Mouse (Mus musculus): Measurements from ENCODE around the gene Snx8. TPM values are rescaled to one million over a fixed set of nuclear protein-coding genes. Genes with fewer than 3 reads are reported as not detected.
"Not testable (repeated sequence)": the region's sequence is repeated elsewhere in the genome, so short reads cannot be mapped to it uniquely, and the experiment has no call there.

Gene Snx8
- total RNA-seq, 2 experiments from 2014 or later = 14.9 to 15.5 TPM

DNA sequence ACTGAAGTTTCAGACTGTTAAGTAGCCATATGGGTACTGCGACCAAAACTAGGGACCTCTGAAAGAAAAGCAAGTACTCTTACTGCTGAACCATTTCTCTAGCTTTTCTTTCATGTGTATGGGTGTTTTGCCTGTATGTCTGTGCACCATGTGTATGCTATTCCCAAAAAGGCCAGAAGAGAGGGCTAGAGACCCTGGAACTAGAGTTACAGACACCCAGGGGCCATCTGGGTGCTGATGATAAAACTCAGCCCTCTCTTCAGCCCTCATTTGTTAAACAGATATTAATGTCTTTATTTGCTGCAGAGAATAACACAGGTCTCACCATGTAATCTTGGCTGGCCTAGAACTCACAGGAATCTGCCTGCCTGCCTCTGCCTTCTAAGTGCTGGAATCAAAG is 4.6 kb downstream of the Snx8 start:
- DNase-seq (ENCODE audit: low spot score in 2 of 2) = no peak

DNA sequence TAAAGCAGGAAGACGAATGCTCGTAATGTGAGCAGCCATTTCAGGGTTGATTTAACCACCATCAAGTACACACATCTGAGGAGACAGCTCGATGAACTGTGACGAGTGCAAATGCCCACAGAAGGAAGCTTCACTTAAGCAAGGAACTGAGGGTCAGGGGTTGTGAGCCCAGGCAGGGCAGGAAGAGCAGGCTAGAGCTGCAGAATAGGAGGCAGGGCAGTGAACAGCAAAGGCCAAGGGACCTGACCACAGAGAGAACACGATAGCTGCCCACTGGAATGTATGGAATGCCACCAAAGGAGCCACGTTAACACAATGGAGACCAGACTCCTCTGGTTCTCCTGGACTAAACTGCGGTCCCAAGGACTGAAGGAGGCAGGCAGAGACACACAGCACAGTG is 5.5 kb downstream of the Snx8 start:
- no peak for DNase-seq (ENCODE audit: low spot score in 2 of 2)

- no peak for DNase-seq (ENCODE audit: low spot score in 2 of 2)
These were observed 6.4 kb downstream of the Snx8 start for GRCm38 (mm10) chr5:140382688-140383087.

DNA sequence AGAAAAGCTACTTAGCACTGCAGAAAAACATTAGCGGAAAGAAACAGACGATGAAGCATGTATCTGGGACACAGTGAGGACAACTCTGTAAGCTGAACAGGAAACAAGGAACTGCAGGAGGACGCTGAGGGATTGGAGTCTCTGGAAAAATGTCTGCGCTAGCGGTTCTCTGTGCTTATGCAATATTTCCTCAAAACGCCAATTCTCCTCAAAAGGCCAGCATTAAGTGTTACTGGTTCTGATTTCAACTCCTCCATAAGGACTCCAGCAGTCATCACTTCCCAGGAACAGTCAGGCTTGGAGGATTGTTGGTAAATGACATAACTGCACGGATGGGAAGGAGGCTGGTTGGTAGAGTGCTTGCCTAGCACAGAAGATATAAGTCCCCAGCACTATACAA is 7.9 kb downstream of the Snx8 start:
- DNase-seq (ENCODE audit: low spot score in 2 of 2) = no peak

GRCm38 (mm10) chr5:140379299-140379698 is 9.8 kb downstream of the Snx8 start:
- no peak for DNase-seq (ENCODE audit: low spot score in 2 of 2)

GRCm38 (mm10) chr5:140378121-140378853 is 10.8 kb downstream of the Snx8 start:
- DNase-seq (ENCODE audit: low spot score in 2 of 2) = no peak

GRCm38 (mm10) chr5:140375249-140375829 is 13.7 kb downstream of the Snx8 start:
- DNase-seq (ENCODE audit: low spot score in 2 of 2) = no peak

- no peak for DNase-seq (ENCODE audit: low spot score in 2 of 2)
These were observed 14.8 kb downstream of the Snx8 start for GRCm38 (mm10) chr5:140374226-140374625.

DNA sequence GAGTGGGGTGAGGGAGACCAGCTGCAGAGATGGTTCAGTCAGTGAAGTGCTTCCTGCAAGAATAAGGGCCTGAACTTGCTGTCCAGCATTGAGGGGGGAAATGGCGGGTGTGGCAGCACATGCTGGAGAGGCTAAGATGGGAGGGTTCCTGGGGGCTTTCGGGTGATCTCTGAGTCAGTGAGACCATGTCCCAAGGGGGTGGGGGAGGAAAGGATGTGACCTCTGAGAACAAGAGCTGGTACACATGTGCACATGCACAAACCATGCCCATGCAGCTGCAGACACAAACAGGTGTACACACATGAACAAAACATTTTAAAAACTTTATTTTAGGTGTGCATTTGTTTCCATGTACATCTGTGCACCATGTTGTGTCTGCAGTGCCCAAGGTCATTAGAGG is 15.4 kb downstream of the Snx8 start:
- no peak for DNase-seq (ENCODE audit: low spot score in 2 of 2)

- peak; percentile 42 to 61 for DNase-seq (ENCODE audit: low spot score in 2 of 2)
These were observed 17.4 kb downstream of the Snx8 start for GRCm38 (mm10) chr5:140371671-140372070.

- no peak for DNase-seq (ENCODE audit: low spot score in 2 of 2)
These were observed 18.4 kb downstream of the Snx8 start for GRCm38 (mm10) chr5:140370446-140371254.

DNA sequence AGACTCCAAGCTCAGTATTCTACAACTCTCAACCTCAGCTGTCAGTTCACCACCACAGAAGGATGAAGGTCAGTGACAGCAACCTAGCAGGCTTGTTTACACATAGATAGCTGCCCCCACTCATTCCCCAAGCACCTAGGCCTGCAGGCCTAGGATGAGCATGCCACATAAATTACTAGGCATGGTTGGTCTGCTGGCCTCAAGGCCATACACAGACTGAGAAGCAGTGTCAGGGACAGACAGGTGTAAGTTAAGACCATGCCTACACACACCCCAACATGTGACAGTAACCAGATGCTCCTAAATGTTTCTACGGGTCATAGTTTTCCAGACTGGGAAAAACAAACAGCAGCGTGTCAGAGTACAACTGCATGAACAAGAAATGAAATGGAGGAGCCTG is 19.6 kb downstream of the Snx8 start:
- DNase-seq (ENCODE audit: low spot score in 2 of 2) = no peak

DNA sequence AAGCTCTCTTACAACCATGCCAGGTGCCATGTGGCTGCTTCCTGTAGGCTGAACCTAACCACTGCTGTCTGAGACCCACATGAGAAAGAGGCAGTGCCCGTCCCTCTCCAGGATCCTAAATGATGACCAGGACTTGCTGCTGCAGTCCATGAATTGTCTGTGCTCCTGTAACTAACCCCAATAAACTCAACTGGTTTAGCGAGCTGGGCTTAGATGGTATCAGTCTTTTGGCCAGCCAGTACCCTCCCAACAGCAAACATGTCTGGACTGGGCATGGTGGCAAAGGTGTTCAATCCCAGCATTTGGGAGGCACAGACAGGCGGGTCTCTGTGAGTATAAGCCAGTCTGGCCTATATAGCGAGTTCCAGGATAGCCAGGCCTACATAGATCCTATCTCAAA is 20.1 kb downstream of the Snx8 start:
- DNase-seq (ENCODE audit: low spot score in 2 of 2) = no peak

DNA sequence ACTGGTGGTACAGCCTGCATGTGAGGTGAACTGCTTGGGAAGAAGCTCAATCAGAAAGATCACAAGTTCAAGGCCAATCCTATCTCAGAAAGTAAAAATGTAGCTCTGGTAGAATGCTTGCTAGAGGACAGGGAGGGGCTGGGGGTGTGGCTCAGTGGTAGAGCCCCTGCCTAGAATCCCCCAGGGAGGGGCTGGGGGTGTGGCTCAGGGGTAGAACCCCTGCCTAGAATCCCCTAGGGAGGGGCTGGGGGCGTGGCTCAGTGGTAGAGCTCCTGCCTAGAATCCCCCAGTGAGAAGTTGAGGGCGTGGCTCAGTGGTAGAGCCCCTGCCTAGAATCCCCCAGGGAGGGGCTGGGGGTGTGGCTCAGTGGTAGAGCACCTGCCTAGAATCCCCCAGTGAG is 20.9 kb downstream of the Snx8 start:
- DNase-seq (ENCODE audit: low spot score in 2 of 2) = not testable (repeated sequence)

DNA sequence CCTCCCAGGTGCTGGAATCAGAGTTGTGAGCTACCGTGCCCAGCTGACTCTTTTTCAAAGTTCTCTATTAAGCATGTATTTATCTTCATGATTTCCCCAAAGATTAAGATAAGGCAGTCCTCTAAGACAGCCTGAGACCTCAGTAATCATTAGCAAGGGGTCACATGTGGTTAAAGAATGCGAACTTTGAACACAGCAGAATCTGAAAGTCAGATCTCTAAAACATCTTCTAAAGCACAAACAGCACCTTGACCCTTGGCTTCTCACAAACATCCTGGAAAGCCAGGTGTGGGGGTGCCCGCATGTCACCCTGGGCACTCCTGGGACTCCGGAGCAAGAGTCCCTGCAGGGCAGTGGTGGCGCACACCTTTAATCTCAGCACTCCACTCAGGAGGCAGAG is 24.6 kb downstream of the Snx8 start:
- no peak for DNase-seq (ENCODE audit: low spot score in 2 of 2)

GRCm38 (mm10) chr5:140359930-140360674 is 29.0 kb downstream of the Snx8 start:
- DNase-seq (ENCODE audit: low spot score in 2 of 2) = no peak

DNA sequence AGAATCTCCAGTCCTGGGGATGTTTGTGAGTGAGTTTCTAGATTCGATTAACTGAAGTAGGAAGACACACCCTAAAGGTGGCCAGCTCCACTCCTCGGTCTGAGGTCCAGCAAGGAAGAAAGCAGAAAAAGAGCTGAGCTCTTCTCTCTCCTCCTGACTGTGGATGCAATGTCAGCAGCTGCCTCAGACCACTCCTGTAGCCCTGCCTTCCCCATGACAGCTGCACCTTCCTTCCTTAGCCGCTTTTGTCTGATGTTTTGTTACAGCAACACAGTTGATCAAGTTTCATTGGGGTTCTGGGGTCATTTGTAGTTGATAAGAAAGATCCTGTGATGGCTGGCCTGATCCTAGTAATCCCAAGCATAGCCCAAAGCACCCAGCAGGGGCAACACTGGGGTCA is 31.6 kb downstream of the Snx8 start:
- DNase-seq (ENCODE audit: low spot score in 2 of 2) = no peak

DNA sequence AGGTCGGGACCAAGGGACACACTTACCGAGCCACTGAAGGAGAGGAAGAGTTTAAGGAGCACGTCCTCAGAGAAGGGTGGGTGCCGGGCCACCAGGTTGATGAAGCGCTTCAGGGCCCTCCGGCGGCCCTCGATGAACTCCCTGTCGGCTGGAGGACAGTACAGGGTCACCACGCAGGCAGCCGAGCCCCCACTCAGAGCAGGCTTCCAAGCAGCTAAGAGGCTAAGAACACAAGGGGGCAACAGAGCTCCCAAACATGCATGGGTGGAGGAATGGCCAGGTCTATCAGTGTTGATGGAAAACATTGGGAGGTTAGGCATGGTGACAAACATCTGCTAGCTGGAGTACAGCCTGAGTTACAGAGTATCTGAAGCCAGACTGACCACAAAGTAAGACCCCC is 33.1 kb downstream of the Snx8 start:
- DNase-seq (ENCODE audit: low spot score in 2 of 2) = no peak

DNA sequence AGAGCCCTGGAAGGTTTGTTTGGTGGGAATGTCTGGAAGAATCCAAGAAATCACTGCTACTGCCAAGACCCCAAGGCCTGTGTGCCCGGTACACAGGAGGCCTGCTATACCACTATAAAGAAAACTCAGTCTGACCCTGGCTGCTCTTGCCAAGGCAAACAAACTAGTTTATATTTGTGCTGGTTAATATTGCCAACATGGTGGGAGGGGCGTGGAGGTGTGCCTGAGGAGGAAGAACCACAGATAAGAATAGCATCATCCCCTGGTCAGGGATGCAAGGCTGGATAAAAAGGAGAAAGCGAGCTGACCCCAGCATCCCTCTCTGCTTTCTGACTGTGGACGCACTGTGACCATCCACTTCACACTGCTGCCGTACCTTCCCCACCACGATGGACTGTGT is 36.7 kb downstream of the Snx8 start:
- no peak for DNase-seq (ENCODE audit: low spot score in 2 of 2)

DNA sequence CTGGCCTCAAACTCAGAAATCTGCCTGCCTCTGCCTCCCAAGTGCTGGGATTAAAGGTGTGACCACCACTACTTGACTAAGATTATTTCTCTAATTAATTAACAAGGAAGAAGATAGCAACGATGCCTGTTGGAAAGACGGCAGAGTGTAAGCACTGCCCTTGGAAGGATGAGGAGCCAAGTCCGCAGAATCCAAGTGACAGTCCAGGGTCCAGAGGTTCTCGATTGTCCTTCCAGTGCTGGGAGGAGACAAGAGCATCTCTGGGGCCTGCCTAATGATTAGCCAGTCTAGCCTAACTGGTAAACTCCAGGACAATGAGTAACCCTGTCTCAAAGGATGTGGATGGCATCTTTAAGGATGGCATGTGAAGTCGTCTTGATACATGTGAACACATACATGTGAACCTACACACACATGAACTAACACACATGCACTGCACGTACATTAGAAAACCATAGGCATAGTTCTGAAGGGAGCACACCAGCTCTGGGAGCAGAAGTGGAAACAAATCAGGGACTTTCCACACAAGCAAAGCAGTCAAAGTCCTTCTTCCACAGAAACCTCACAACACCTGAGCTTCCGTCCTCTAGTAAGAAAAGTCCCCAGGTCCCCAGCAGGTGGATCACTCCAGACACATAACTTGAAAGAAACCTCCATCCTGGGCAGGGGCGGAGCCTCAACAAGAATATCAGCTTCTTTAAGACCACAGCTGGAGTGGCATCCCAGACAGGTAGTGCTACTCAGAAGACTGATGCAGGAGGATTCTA is 38.1 kb downstream of the Snx8 start:
- DNase-seq (ENCODE audit: low spot score in 2 of 2) = no peak

DNA sequence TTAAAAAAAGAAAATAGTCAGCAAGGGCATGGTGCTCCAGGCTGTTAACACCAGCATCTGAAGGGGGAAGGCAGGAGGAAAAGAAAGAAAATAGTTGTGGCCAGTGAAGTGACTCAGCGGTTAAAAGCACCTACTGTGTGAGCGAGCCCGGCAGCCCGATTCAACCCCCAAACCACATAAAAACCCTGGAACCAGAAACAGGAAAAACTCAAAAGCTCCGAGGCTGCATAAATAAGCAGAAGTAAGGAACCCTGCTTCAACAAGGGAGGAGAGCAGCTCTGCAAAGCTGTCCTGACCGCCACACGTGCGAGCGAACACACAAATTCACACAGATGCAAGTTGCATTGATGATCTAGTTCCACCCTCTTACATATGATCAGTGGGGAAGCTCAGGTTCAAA is 39.2 kb downstream of the Snx8 start:
- no peak for DNase-seq (ENCODE audit: low spot score in 2 of 2)

Measured in layer of hippocampus, postnatal 10 days (tissue).